Mouse (Mus musculus) hindbrain, embryonic 13.5 days (tissue): Measurements from ENCODE around the gene Atxn1. TPM values are rescaled to one million over a fixed set of nuclear protein-coding genes. Genes with fewer than 3 reads are reported as not detected.

ENCODE experiments used
- ATAC-seq: fragments of 200-750 bp; cut with Nextera tagmentation; 2 replicates; pipeline ENCODE4 v1.8.0; 2017; ENCODE audit warnings: moderate TSS enrichment; ENCODE audit not compliant: low FRiP score
- H3K27ac ChIP-seq: fragments of 300-500 bp; sonication (generic); 2 replicates; pipeline ENCODE4 v1.5.1; 2015; ENCODE audit warnings: inconsistent platforms, mild to moderate bottlenecking, moderate library complexity
- H3K27me3 ChIP-seq: fragments of 300-500 bp; sonication (generic); 2 replicates; pipeline ENCODE4 v1.6.1; 2015; ENCODE audit warnings: mild to moderate bottlenecking, inconsistent platforms
- H3K36me3 ChIP-seq: fragments of 300-500 bp; sonication (generic); 2 replicates; pipeline ENCODE4 v1.6.1; 2015; ENCODE audit warnings: mild to moderate bottlenecking, inconsistent platforms
- H3K4me1 ChIP-seq: fragments of 300-500 bp; sonication (generic); replicated peaks from 2 replicates; pipeline ENCODE4 v1.6.1; 2015; ENCODE audit warnings: inconsistent platforms
- H3K4me2 ChIP-seq: fragments of 300-500 bp; sonication (generic); 2 replicates; pipeline ENCODE4 v1.6.1; 2015; ENCODE audit warnings: inconsistent platforms, mild to moderate bottlenecking, moderate library complexity
- H3K4me3 ChIP-seq: fragments of 300-500 bp; sonication (generic); 2 replicates; pipeline ENCODE4 v1.5.1; 2015; ENCODE audit warnings: mild to moderate bottlenecking, inconsistent platforms
- H3K9ac ChIP-seq: fragments of 300-500 bp; sonication (generic); 2 replicates; pipeline ENCODE4 v1.6.1; 2015; ENCODE audit warnings: mild to moderate bottlenecking, inconsistent platforms
- H3K9me3 ChIP-seq: fragments of 300-500 bp; sonication (generic); 2 replicates; pipeline ENCODE4 v1.6.1; 2016; ENCODE audit warnings: inconsistent platforms
- WGBS: fragments of 180-500 bp; shearing (Covaris S2); methylation state at CpG from one replicate; pipeline ENCODE4 v1.1.7; 2015; 5-methylcytosine and 5-hydroxymethylcytosine counted together
- polyA plus RNA-seq: library from polyadenylated mRNA; unstranded; fragments of >200 nt; fragmentation: Nextera tagmentation; extraction: Ambion mirVana; gene quantifications from 2 replicates; pipeline ENCODE4 v1.2.1, GENCODE M21; 2015

The Atxn1 gene
- polyA plus RNA-seq, 1 experiment from 2014 or later, result 8.1 TPM

DNA sequence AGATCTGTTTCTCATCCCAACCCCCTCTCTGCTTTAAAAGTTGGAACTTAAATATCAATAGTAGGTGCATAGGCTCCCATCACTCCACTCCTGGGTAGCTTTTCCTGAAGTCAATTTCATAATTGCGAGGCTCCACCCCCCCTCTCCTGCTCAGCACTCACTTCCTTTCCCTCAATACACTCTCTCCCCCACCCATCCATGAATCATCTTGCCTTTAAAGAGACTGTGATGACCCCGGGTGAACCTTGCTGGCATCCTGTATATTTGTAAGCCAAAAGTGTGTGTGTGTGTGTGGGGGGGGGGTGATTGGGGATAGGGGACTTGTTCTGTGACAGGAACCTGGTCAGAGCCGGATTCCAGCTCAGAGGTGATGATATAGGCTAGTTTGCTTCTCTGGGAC lies 9.8 kb upstream of the Atxn1 start:
- H3K4me1 ChIP-seq, result no peaks in the 10 kb centered on the region
- H3K9me3 ChIP-seq, result no peaks in the 10 kb centered on the region
- WGBS, result 74% methylated on average over 3 of the region's 3 CpGs
- H3K4me2 ChIP-seq, result no peak overlapping the region
- no peak overlapping the region for H3K4me3 ChIP-seq
- no peak overlapping the region for H3K27ac ChIP-seq
- H3K9ac ChIP-seq, result no peak overlapping the region
- H3K36me3 ChIP-seq, result no peaks in the 10 kb centered on the region
- H3K27me3 ChIP-seq, result no peaks in the 10 kb centered on the region
- no peak for ATAC-seq

DNA sequence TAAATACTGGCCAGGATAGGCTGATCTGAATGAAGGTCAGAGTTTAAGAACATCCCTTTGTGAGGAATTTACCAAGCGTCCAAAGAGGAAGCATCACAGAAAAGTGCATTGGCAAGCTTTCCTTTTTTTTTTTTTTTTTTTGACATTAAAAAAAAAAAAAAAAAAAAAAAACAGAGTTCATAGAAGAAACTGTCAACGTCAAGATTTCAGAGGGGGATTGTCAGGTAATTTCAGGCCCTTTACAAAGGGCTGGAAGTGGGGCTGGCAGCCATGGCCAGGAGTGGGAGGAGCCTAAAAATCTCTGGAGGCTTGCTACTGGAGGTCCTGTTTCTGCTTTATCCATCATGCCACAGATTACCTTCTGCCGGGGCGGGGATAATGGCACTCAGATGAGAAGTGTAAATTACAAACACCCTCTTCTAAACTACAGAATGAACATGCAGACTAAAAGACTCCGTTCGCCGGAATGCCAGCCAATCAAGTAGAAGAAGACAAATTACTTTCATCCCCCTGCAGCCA lies 9.2 kb upstream of the Atxn1 start:
- Histone ChIP-seq H3K4me2 (no peak overlapping the region), H3K27me3 (no peaks in the 10 kb centered on the region), H3K4me1 (no peaks in the 10 kb centered on the region), H3K9me3 (no peaks in the 10 kb centered on the region), H3K36me3 (no peaks in the 10 kb centered on the region), H3K4me3 (no peak overlapping the region), H3K9ac (no peak overlapping the region), H3K27ac (no peak overlapping the region)
- 51% methylated on average over 7 of the region's 7 CpGs for WGBS
- ATAC-seq, result no peak

DNA sequence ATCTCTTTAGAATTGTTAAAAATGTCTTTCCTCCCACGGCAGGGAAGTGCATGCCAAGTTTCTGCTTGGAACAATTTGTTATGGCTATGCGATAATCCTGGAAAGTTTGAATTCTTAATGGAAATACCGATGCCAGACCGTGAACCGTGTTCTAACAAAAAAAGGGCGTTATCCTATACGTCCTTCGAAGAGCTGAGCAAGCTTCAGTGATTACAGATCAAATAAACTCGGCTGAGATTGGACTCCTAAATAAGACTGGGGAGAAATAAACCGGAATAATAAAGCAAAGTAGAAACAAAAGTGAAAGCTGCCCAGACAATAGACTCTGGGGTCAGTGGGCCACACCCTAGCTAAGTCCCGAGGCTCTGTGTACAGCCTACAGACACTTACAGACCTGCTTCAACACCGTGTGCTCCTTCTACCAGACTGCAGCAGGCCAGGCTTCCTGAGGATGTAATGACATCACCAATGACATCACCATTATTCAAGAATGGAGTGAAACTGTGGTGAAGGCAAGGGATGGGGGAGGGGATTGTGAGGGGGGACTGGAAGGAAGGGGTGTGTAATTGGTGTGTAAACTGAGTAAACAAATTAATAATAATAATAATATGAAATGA lies 6.2 kb upstream of the Atxn1 start:
- Histone ChIP-seq H3K27me3 (peaks cover 3% of the 10 kb centered on the region; the same call in 1 of the 2 replicates), H3K4me2 (no peak overlapping the region), H3K4me3 (no peak overlapping the region), H3K9ac (no peak overlapping the region), H3K4me1 (peaks cover 8% of the 10 kb centered on the region), H3K27ac (no peak overlapping the region), H3K36me3 (no peaks in the 10 kb centered on the region), H3K9me3 (no peaks in the 10 kb centered on the region)
- 67% methylated on average over 12 of the region's 12 CpGs for WGBS
- no peak for ATAC-seq

DNA sequence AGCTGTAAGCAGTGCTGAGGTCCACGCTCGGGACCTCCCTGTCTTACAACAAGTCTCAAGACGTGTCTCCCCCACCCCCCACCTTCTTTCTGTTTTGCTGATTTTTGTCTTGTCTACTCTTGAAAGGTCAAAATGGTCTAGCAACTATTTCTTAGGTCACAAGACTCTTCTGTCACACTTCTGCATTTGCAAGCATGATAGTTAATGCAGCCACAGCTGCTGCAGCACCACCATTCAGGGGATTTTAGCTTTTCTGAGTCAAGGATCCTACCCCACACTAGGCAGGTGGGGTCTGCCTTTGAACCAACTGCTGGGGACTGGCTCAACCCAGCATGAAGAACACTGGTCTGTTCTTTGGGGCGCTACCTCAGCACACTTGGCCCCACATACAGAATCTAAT lies 3.4 kb upstream of the Atxn1 start:
- Histone ChIP-seq H3K4me1 (peaks cover 15% of the 10 kb centered on the region), H3K27ac (no peak overlapping the region), H3K9ac (no peak overlapping the region), H3K4me2 (no peak overlapping the region), H3K36me3 (no peaks in the 10 kb centered on the region), H3K9me3 (no peaks in the 10 kb centered on the region), H3K27me3 (peaks cover 3% of the 10 kb centered on the region; the same call in 1 of the 2 replicates), H3K4me3 (no peak overlapping the region)
- 65% methylated on average over 4 of the region's 4 CpGs for WGBS
- ATAC-seq, result no peak

DNA sequence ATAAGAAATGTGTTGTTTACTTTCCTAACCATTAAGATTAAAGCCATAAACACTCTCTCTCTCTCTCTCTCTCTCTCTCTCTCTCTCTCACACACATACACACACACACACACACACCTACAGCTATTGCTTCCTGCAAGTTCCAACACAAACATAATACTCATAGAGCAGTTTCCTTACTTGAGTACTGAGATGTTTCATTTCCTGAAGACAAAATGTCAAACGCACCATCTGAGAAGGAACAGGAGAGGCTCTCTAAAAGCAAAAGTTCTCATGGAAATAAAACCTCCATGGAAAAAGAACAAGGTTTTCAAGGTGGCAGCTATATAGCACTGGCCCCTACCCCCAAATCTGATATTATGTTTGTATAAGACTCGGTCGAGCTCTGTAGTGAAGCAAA lies 2.6 kb upstream of the Atxn1 start:
- ATAC-seq, result no peak
- Histone ChIP-seq H3K27ac (no peak overlapping the region), H3K4me3 (no peak overlapping the region), H3K27me3 (peaks cover 3% of the 10 kb centered on the region; the same call in 1 of the 2 replicates), H3K9ac (no peak overlapping the region), H3K4me1 (peaks cover 23% of the 10 kb centered on the region), H3K36me3 (no peaks in the 10 kb centered on the region), H3K9me3 (no peaks in the 10 kb centered on the region), H3K4me2 (no peak overlapping the region)
- 79% methylated on average over 3 of the region's 3 CpGs for WGBS

DNA sequence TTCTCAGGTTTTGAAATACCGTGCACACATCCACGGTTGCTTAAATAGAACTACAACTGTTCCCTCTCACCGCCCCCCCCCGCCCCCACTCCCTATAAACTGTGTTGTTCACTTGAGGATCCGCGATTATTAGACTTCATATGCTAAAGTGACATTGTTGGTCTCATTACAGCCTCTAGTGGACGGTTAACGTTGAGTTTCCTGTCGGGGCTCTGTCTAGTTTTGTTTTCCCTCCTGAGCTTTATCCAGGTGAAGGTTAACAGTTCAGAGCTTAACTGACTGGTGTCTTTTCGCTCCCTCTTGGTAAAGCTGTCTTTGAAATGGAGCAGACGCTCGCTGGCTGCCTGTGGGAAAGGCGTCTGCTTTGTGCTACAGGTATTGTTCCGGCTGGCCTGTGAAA lies 1.8 kb upstream of the Atxn1 start:
- H3K4me2 ChIP-seq, result peak overlapping the region; percentile 87
- H3K4me3 ChIP-seq, result peak overlapping the region; percentile 90
- H3K27ac ChIP-seq, result no peak overlapping the region
- 4% methylated on average over 14 of the region's 14 CpGs for WGBS
- peaks cover 31% of the 10 kb centered on the region for H3K4me1 ChIP-seq
- H3K36me3 ChIP-seq, result no peaks in the 10 kb centered on the region
- H3K9me3 ChIP-seq, result no peaks in the 10 kb centered on the region
- H3K27me3 ChIP-seq, result peaks cover 3% of the 10 kb centered on the region; the same call in 1 of the 2 replicates
- no peak overlapping the region for H3K9ac ChIP-seq
- no peak for ATAC-seq

DNA sequence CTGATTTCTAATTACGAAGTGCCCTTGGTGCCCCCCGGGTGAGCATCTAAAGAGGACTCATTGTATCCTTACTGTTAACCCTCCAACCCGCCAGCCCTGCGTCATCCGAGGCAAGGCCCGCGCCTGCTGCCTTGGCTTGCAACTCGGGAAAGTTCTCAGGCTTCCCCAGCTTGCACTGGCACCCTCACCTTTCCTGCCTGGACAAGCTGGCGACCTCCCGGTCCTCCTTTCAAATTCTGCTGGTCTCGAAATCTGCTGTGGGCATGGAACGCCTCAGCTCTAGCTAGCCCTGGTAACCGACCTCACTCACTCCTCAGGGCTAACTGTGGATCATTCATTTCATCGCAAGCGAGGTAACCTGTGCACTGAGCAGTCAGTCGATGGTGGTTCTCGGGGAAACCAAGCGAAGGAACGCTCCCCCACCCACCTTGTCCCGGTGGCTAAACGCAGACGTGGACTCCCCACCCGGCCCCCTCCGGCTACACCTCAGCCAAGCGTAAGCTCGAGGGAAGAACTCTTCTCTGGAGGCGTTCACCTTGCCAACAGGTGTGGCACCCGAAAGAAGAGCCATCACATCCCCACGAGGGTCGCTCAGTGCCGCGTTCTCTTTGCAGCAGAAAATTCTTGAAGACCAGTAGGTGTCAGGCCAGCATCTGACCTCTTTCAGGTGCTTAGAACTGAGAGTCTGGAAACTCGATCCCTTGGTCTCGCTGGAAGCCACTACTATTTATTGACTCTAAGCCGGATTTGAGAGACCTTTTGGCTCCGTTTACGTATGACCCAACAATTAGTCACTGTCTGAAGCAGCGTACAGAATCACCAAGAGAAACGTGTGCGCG lies 1.0 kb upstream of the Atxn1 start:
- Histone ChIP-seq H3K4me1 (peaks cover 37% of the 10 kb centered on the region), H3K36me3 (no peaks in the 10 kb centered on the region), H3K4me2 (peak overlapping the region; percentile 87), H3K9me3 (no peaks in the 10 kb centered on the region), H3K4me3 (peak overlapping the region; percentile 90), H3K9ac (peak overlapping the region; percentile 97), H3K27ac (peak overlapping the region; percentile 98), H3K27me3 (peaks cover 3% of the 10 kb centered on the region; the same call in 1 of the 2 replicates)
- under 1% methylated on average over 41 of the region's 41 CpGs for WGBS
- peak; percentile 8; the same call in 1 of the 2 replicates for ATAC-seq

DNA sequence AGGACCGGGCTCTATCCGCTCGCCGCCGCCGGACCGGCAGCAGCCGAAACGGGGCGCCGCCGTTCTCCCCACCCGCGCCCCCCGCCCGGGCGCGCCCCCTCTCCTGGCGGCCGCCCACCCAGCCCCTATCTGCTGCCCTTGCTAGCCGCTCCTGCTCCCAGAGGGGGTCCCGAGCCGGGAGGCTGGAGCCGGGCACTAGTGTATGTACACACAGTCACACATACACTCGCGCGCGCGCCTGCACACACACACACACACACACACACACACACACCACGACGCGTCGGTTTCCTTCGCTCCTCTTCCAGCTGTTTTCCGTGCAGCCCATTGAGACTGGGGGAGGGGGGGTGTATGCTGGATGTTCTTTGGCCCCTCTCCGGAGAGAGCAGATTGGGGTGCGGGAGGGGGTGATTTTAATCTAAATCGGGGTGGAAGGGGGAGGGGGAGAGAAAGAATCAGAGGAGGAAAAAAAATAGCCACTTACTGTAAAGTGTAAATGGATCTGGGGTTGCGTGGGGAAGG lies 416 bp downstream of the Atxn1 start:
- peak overlapping the region; percentile 98 for H3K27ac ChIP-seq
- WGBS, result under 1% methylated on average over 18 of the region's 39 CpGs
- H3K36me3 ChIP-seq, result no peaks in the 10 kb centered on the region
- peaks cover 3% of the 10 kb centered on the region; the same call in 1 of the 2 replicates for H3K27me3 ChIP-seq
- peak overlapping the region; percentile 90 for H3K4me3 ChIP-seq
- H3K9me3 ChIP-seq, result no peaks in the 10 kb centered on the region
- peak; percentile 65 for ATAC-seq
- H3K4me2 ChIP-seq, result peak overlapping the region; percentile 87
- peaks cover 47% of the 10 kb centered on the region for H3K4me1 ChIP-seq
- H3K9ac ChIP-seq, result peak overlapping the region; percentile 97

DNA sequence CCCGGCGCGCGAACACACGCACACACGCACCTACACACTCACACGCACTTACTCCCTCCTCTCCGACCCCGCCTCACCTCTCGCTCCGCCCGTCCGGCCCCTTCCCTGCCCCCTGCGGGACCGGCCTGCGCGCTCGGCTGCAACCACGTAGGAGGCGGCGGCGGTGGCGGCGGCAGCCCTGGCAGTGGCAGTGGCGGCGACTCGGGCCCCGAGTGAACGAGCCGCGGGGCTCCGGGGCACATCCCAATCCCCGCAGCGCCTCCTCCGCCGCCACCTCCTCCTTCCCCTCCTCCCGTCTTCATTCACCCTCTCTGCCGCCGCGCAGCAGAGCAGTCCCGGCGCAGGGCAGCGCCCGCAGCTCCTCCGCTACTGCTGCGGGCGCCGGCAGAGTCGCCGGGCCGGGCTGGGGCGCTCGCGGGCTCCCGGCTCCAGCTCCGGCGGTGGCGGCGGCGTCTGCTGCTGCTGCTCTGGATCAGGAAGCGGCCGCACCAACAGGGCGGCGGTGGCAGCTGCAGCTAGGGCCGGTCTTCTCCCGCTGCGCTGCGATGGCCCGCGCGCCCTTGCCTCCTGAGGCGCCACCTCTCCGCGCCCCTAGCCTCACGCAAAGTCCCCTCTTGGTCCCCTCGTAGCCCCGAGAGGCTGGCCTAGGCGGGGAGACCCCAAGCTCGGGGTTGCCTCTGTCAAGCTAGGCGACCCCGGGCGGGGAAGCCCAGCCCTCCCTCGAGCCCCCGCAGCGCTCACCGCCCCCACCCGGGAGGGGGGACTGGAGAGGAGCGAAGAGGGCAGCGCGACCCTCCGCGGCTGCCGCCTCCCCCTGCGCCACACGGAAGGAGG lies 1.1 kb downstream of the Atxn1 start:
- H3K4me3 ChIP-seq, result peak overlapping the region; percentile 90
- under 1% methylated on average over 71 of the region's 95 CpGs for WGBS
- H3K9me3 ChIP-seq, result no peaks in the 10 kb centered on the region
- peak overlapping the region; percentile 87 for H3K4me2 ChIP-seq
- peak overlapping the region; percentile 97 for H3K9ac ChIP-seq
- peaks cover 3% of the 10 kb centered on the region; the same call in 1 of the 2 replicates for H3K27me3 ChIP-seq
- ATAC-seq, result peak; percentile 41
- H3K4me1 ChIP-seq, result peaks cover 47% of the 10 kb centered on the region
- H3K27ac ChIP-seq, result peak overlapping the region; percentile 98
- H3K36me3 ChIP-seq, result no peaks in the 10 kb centered on the region

DNA sequence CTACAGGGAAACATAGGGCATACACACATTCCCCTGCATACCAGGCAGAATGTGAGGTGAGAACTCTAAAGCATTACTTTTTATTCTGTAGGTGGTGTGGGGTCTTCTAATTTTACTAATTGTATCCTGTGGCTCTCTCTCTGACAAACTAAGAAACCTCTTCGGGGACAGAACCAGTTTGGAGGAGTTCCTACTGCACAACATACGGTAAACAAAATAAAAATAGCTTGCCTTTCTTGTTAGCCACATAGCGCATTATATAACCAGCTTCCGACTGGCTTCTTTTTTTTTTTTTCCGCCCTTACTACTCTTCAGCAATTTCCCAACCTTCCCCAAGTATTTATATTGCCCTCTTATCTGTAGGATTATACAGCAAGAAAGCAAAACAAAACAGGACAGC lies 2.0 kb downstream of the Atxn1 start:
- peaks cover 3% of the 10 kb centered on the region; the same call in 1 of the 2 replicates for H3K27me3 ChIP-seq
- WGBS, result 8% methylated on average over 5 of the region's 5 CpGs
- peak overlapping the region; percentile 87 for H3K4me2 ChIP-seq
- ATAC-seq, result no peak
- peak overlapping the region; percentile 90 for H3K4me3 ChIP-seq
- peak overlapping the region; percentile 98 for H3K27ac ChIP-seq
- H3K4me1 ChIP-seq, result peaks cover 47% of the 10 kb centered on the region
- H3K9me3 ChIP-seq, result no peaks in the 10 kb centered on the region
- H3K9ac ChIP-seq, result peak overlapping the region; percentile 97
- no peaks in the 10 kb centered on the region for H3K36me3 ChIP-seq

DNA sequence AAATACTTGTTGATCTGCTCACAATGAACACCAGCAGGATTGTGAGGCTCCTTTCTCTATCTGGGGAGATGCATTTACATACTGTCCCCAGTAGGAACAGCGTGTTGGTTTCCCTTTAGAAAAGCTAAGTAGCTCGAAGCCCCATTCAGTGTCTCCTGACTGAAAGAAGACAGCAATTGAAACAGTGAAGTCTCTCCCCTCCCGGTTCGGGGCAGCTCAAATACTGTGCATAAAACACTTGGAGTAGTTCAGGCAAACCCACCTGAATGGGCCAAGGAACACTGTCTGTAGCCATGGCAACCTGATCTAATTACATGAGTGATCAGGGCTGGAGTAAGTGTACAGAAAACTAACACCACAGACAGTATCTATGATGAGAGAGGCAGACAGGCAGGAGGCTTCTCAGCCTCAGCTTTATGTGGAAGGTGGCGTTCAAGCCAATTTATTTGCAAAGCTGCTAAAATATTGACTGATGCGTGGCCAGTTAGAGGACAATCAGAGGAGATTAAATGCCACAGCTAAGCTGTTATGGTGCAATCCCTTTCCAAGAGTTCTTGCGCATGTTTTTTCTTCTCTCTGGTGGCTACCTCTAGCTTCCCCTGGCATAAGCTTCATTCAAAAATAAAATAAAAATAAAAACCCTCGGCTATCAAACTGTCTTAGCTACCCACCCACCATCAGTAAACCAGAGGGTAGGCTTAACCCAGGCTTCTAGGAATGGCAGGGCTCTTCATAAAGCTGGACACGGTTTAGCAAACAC lies 2.8 kb downstream of the Atxn1 start:
- no peaks in the 10 kb centered on the region for H3K9me3 ChIP-seq
- WGBS, result 6% methylated on average over 9 of the region's 9 CpGs
- peaks cover 47% of the 10 kb centered on the region for H3K4me1 ChIP-seq
- peak overlapping the region; percentile 98 for H3K27ac ChIP-seq
- peak overlapping the region; percentile 87 for H3K4me2 ChIP-seq
- H3K36me3 ChIP-seq, result no peaks in the 10 kb centered on the region
- peak overlapping the region; percentile 97; the same call in 1 of the 2 replicates for H3K9ac ChIP-seq
- ATAC-seq, result peak; percentile 25; the same call in 1 of the 2 replicates
- peak overlapping the region; percentile 90 for H3K4me3 ChIP-seq
- H3K27me3 ChIP-seq, result no peaks in the 10 kb centered on the region
